Mouse (Mus musculus): Measurements from ENCODE around the gene Aoc3.

GRCm38 (mm10) chr11:101334023-101334422 lies 3.6 kb downstream of the Aoc3 start:
- no peak for TF ChIP-seq CTCF (IDR thresholded peaks at IDR 0.05; ENCODE audit: control insufficient read depth, insufficient read depth, insufficient read length)
- no peak for TF ChIP-seq USF1 (IDR thresholded peaks at IDR 0.05; ENCODE audit: low read depth)
- no peak for TF ChIP-seq MAX (IDR thresholded peaks at IDR 0.05)

Data from C2C12 (cell line).